Mouse (Mus musculus): ENCODE measurements around the gene Slc22a12. TPM values are rescaled to one million over a fixed set of nuclear protein-coding genes. Genes with fewer than 3 reads are reported as not detected.

The Slc22a12 gene
- polyA plus RNA-seq, 1 experiment from 2014 or later = not detected

DNA sequence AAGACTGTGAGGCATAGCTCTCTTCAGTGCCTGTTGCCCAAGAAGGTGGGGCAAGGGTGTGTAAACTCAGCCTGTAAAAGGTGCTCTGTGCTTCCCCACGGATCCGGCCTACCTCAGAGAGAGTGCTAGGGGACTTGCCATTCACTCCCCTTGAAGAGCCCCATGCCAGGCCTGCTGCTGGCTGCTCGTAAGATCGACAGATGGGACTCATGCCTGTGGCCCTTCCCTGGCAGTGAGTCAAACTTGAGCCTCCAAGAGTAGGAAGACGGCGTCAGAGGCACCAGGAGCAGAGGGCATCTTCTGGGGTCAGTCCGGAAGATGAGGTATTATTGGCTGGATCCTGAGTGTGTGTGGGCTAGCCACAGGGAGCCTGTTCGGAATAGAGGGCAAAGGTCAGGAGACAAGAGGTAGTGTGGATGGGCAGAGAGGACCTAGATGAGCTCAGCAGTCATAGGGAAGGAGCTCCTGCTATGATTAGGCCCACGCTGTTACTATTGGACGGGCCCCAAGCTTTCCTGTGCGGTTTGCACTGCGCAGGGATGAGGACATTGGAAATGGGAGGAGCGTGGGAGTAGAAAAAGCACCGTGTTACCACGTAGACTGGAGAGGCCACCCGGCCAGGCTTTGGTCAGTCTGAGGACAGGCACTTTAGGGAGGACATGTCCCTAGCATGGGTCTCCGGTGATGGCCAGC lies 14.8 kb downstream of the Slc22a12 start:
- H3K27ac ChIP-seq (replicated peaks) = no peak overlapping the region

DNA sequence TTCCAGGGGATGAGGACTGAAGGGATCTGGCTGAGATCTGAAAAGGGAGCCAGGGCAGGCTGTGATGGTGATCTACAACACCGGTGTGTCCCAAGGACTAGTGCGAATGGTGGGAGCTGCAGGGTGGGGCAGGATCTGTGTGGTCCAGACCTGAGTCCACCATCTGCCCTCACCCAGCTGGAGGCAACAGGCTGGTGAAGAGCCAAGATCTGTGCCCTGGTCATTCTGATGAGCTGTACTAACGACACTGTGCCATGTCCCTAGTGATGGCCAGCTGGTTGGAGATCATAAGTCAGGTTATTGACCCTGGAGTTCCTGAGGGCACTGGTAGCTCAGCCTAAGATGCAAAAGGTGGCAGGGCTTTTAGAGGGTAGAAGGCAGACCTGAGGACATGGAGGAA lies 15.4 kb downstream of the Slc22a12 start:
- ATAC-seq (replicated peaks) = no peak

More for the DNA sequence above, 14.8 kb downstream of the Slc22a12 start:
- Histone ChIP-seq H3K9me3 (no peaks in the 10 kb centered on the region), H3K27me3 (no peaks in the 10 kb centered on the region), H3K9ac (replicated peaks) (no peak overlapping the region), H3K4me2 (replicated peaks) (no peak overlapping the region), H3K4me3 (no peak overlapping the region), H3K4me1 (peaks cover 35% of the 10 kb centered on the region), H3K36me3 (peaks cover 25% of the 10 kb centered on the region)
- no peak for ATAC-seq (replicated peaks)
- 73% methylated on average over 17 of the region's 17 CpGs for WGBS

DNA sequence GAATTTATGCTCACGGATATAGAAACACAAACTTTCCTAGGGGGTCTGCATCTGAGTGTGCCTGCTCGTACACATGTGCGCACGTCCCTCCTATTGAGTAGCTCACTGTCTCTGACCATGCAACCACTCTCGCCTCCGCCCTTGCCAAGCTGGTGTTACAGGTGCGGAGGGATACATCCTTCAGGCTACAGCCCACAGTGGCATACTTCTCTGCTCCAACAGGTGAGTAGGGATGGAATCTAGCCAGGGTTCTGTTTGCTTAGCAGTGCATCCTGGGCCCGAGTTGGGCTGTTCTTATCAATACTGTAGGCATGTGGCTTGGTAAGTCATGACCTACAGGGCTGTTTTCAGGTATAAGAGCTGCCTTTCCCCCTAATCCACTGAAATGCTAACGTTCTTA lies 16.8 kb downstream of the Slc22a12 start:
- 94% methylated on average over 9 of the region's 9 CpGs for WGBS
- Histone ChIP-seq H3K4me1 (peaks cover 16% of the 10 kb centered on the region), H3K36me3 (peaks cover 37% of the 10 kb centered on the region), H3K27ac (replicated peaks) (no peak overlapping the region), H3K4me2 (replicated peaks) (no peak overlapping the region), H3K4me3 (no peak overlapping the region), H3K27me3 (no peaks in the 10 kb centered on the region), H3K9me3 (no peaks in the 10 kb centered on the region), H3K9ac (replicated peaks) (no peak overlapping the region)
- no peak for ATAC-seq (replicated peaks)

More for the DNA sequence above, 15.4 kb downstream of the Slc22a12 start:
- no peak overlapping the region for H3K4me3 ChIP-seq
- peaks cover 30% of the 10 kb centered on the region for H3K4me1 ChIP-seq
- H3K27me3 ChIP-seq = no peaks in the 10 kb centered on the region
- peaks cover 31% of the 10 kb centered on the region for H3K36me3 ChIP-seq
- 89% methylated on average over 3 of the region's 3 CpGs for WGBS
- H3K9me3 ChIP-seq = no peaks in the 10 kb centered on the region
- no peak overlapping the region for H3K4me2 ChIP-seq (replicated peaks)
- no peak overlapping the region for H3K27ac ChIP-seq (replicated peaks)
- H3K9ac ChIP-seq (replicated peaks) = no peak overlapping the region

DNA sequence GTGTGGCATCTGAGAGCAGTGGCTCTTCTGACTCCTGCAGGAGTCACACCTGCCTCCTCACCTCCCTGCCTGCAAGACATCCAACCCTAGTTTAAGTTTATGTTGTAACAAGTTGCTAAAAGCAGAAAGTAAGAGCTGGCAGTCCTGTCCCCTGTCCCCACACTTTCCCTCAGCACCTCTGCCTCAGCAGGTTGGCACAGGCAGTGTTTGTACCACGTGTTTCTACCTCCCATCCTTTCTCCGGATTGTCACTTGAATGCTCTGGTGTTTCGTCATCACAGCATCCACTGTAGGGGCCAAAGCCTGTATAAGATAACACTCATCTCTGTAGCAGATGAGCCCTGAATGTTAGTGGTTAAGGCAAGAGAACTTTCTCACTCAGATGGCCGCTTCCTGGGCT lies 17.8 kb downstream of the Slc22a12 start:
- Histone ChIP-seq H3K36me3 (peaks cover 39% of the 10 kb centered on the region), H3K27ac (replicated peaks) (no peak overlapping the region), H3K4me1 (peaks cover 10% of the 10 kb centered on the region), H3K9ac (replicated peaks) (no peak overlapping the region), H3K4me2 (replicated peaks) (no peak overlapping the region), H3K4me3 (no peak overlapping the region), H3K27me3 (no peaks in the 10 kb centered on the region), H3K9me3 (no peaks in the 10 kb centered on the region)
- no peak for ATAC-seq (replicated peaks)
- WGBS = 77% methylated on average over 4 of the region's 4 CpGs

DNA sequence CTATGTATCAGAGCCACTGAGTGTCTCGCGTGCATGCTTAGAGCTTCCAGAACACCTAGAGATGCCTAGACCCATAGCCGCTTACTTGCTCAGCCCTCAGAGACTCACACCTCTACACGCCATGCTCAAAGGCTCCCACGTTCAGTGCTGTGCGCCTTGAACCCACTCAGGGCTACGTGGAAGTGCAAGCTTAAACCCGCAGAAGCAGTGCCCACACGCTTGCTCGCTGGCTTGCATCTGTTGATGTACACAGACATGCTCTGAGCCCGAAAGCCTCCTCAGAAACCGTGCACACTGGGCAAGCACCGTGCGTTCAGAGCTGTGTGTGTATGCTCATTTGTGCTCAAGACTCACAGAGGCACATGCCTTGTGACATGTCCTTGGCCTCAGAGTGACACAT lies 20.5 kb downstream of the Slc22a12 start:
- no peak for ATAC-seq (replicated peaks)
- peaks cover 26% of the 10 kb centered on the region for H3K4me1 ChIP-seq
- H3K9me3 ChIP-seq = no peaks in the 10 kb centered on the region
- H3K36me3 ChIP-seq = peaks cover 49% of the 10 kb centered on the region
- 94% methylated on average over 14 of the region's 14 CpGs for WGBS
- no peak overlapping the region for H3K27ac ChIP-seq (replicated peaks)
- no peak overlapping the region for H3K4me2 ChIP-seq (replicated peaks)
- no peak overlapping the region for H3K4me3 ChIP-seq
- H3K27me3 ChIP-seq = no peaks in the 10 kb centered on the region
- no peak overlapping the region for H3K9ac ChIP-seq (replicated peaks)

DNA sequence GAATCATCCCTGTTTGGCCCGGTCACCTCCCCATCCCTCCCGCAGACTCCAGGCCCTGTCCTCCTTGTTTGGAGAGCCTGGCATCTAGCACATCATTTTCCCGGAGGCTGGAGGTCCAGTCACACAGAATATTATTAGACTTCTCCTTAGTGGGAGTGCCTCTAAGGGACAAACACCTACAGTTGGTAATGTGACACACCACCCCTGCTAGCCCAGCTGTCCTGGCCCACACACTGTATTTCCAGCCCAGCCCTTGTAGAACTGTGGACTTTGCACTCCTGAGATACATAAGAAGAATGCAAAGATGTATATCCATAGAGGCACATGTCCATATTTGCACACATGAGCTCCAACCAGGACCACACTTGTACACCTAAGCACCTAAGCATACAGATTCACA lies 21.2 kb downstream of the Slc22a12 start:
- Histone ChIP-seq H3K27ac (replicated peaks) (no peak overlapping the region), H3K9ac (replicated peaks) (no peak overlapping the region), H3K9me3 (no peaks in the 10 kb centered on the region), H3K4me1 (peaks cover 28% of the 10 kb centered on the region), H3K4me2 (replicated peaks) (no peak overlapping the region), H3K36me3 (peaks cover 49% of the 10 kb centered on the region), H3K27me3 (no peaks in the 10 kb centered on the region), H3K4me3 (no peak overlapping the region)
- ATAC-seq (replicated peaks) = no peak
- whole genome bisulfite sequencing = 95% methylated on average over 3 of the region's 3 CpGs

DNA sequence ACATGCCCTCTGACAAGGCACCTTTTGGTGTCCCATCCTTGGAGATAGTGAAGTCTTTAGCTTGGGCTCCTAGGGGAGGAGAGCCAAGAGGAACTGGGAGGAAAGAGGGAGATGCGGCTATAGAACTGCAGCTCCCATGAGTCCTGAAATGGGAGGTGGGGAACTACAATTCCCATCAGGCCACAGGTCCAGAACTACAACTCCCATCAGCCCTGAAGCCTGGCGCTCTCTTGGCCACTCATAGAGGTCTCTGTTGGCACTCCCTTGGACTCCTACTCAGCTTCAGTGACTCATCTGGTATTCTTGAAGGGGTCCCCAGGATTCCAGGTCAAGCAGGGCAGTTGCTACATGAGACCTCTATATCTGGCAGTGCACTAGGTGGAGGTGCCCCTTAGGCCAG lies 23.3 kb downstream of the Slc22a12 start:
- peak; percentile 9; the same call in 1 of the 2 replicates for ATAC-seq (replicated peaks)
- no peaks in the 10 kb centered on the region for H3K27me3 ChIP-seq
- peaks cover 50% of the 10 kb centered on the region for H3K36me3 ChIP-seq
- peaks cover 28% of the 10 kb centered on the region for H3K4me1 ChIP-seq
- no peak overlapping the region for H3K4me3 ChIP-seq
- H3K4me2 ChIP-seq (replicated peaks) = no peak overlapping the region
- H3K27ac ChIP-seq (replicated peaks) = peak overlapping the region; percentile 89
- H3K9ac ChIP-seq (replicated peaks) = no peak overlapping the region
- no peaks in the 10 kb centered on the region for H3K9me3 ChIP-seq
- WGBS = 49% methylated on average over 2 of the region's 2 CpGs

DNA sequence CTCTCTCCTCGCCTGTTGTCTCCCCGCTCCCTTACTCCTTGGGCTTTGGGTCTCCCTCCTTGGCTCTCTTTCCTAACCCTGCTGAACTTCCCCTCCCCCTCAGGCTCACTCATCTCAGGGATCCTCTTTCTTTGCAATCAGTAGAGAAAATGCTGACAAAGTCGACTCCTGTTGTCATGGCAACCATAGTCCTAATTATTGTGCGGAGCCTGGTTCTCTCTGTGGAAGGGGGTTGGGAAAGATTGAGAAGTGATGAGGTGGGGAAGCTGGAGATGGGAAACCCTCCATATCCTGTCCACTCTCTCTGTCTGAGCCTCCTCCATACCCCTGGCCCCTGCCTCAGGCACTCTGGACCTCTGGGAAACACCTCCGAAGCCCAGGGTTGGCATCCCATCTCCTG lies 24.2 kb downstream of the Slc22a12 start:
- H3K4me1 ChIP-seq = peaks cover 28% of the 10 kb centered on the region
- peaks cover 53% of the 10 kb centered on the region for H3K36me3 ChIP-seq
- H3K9ac ChIP-seq (replicated peaks) = peak overlapping the region; percentile 4; the same call in 1 of the 2 replicates
- H3K4me3 ChIP-seq = no peak overlapping the region
- peak; percentile 53 for ATAC-seq (replicated peaks)
- peak overlapping the region; percentile 89 for H3K27ac ChIP-seq (replicated peaks)
- H3K9me3 ChIP-seq = no peaks in the 10 kb centered on the region
- H3K27me3 ChIP-seq = no peaks in the 10 kb centered on the region
- WGBS = 16% methylated on average over 5 of the region's 5 CpGs
- peak overlapping the region; percentile 21 for H3K4me2 ChIP-seq (replicated peaks)

DNA sequence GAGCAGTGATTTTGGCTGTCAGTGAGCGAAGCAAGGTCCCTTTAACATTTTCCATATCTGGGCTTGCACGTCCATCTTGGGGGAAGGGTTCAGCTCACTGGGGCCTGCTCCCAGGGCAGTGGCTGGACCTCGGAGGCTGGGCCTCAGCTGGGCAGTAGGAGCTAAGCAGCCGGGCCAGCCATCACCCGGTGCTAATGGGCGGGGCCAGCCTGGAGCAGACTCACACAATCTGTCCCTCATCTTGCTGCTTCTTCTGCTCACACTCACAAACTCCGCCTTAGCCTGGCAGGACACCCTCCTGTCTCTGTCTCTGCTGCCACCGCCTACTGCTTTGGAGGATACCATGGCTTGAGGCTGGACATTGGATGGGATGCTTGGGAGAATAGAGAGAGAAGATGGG lies 26.7 kb downstream of the Slc22a12 start:
- 72% methylated on average over 8 of the region's 8 CpGs for WGBS

DNA sequence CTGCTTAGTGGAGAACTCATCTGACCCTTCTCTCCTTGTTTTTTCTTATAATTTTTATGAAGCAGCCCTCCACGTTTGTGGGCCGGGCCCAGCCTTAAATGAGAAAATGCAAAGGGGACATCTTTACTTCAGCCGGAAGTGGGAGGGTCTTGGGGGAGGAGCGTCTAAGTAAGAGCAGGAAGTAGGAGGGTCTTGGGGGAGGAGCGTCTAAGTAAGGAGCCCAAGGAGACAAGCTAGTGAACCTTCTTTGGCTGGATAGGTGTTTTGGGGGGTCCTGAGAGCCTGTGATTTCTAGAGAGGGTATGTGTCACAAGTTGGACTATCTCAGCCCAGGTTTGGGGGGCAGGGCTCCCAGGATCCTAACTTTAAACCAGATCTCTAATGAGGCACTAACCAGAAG lies 27.4 kb downstream of the Slc22a12 start:
- 74% methylated on average over 5 of the region's 5 CpGs for WGBS
- H3K4me2 ChIP-seq (replicated peaks) = no peak overlapping the region
- H3K27ac ChIP-seq (replicated peaks) = no peak overlapping the region
- no peak overlapping the region for H3K4me3 ChIP-seq
- no peak for ATAC-seq (replicated peaks)
- no peaks in the 10 kb centered on the region for H3K9me3 ChIP-seq
- no peak overlapping the region for H3K9ac ChIP-seq (replicated peaks)
- no peaks in the 10 kb centered on the region for H3K27me3 ChIP-seq
- peaks cover 32% of the 10 kb centered on the region for H3K4me1 ChIP-seq
- peaks cover 33% of the 10 kb centered on the region for H3K36me3 ChIP-seq

More for the DNA sequence above, 26.7 kb downstream of the Slc22a12 start:
- no peaks in the 10 kb centered on the region for H3K27me3 ChIP-seq
- H3K36me3 ChIP-seq = peaks cover 37% of the 10 kb centered on the region
- H3K9ac ChIP-seq (replicated peaks) = no peak overlapping the region
- no peak for ATAC-seq (replicated peaks)
- H3K4me3 ChIP-seq = no peak overlapping the region
- no peaks in the 10 kb centered on the region for H3K9me3 ChIP-seq
- no peak overlapping the region for H3K27ac ChIP-seq (replicated peaks)
- no peak overlapping the region for H3K4me2 ChIP-seq (replicated peaks)
- peaks cover 32% of the 10 kb centered on the region for H3K4me1 ChIP-seq

DNA sequence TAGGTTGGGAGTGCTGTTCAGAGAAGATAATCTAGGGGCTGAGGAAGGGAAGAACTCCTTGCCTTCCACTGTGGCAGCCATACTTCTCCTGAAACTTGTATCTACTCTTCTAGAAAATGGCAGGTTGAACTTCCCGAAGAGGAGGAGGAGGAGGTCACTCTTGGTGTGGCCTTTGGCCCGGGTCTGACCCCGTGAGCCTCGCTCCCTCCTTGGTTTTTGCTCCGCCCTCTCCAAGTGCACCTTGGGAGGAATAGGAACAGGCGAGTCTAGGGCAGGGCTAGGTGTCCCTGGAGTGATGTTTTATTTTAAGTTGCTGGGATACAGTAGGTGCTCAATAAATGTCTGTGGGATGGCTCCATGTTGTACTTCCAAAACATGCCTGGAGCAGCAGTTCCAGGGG lies 27.9 kb downstream of the Slc22a12 start:
- H3K4me3 ChIP-seq = no peak overlapping the region
- peaks cover 34% of the 10 kb centered on the region for H3K36me3 ChIP-seq
- H3K9me3 ChIP-seq = no peaks in the 10 kb centered on the region
- no peak overlapping the region for H3K4me2 ChIP-seq (replicated peaks)
- H3K27ac ChIP-seq (replicated peaks) = no peak overlapping the region
- H3K4me1 ChIP-seq = peaks cover 31% of the 10 kb centered on the region
- H3K27me3 ChIP-seq = no peaks in the 10 kb centered on the region
- no peak for ATAC-seq (replicated peaks)
- H3K9ac ChIP-seq (replicated peaks) = no peak overlapping the region
- WGBS = 84% methylated on average over 6 of the region's 6 CpGs

DNA sequence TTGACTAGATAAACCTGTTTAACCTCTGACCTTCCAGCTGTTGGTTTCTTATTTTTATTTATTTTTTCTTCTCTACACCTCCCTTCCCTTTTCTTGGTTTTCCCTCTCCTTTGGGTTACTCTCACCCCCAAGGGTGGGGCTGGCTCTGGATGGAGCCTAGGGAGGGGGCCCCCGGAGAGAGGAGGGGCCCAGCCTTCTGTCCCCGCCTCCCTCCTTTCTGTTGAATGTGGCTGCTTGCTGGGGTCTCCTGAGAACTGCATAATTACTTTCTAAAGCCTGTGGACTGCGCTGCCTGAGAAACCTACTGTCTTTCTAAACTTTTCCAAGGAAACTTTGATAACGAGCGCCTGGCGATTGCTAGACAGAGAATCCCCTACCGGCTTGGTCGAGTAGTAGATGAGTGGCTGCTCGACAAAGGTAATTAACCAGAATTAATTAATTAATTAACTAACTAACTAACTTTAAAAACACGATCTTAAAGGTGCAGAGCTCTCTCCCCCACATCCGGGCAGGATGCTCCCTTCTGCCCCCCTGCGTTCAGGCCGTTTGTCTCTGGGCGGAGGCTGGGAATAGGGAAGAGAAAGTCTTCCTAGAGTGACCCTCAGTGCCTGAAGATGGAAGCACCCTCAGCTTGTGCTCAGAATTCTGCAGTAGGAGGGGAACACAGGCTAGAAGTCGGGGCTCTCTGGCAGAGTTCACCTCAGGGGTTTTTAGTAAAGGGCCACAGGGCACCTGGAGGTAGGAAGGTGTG lies 29.3 kb downstream of the Slc22a12 start:
- no peak for ATAC-seq (replicated peaks)
- Histone ChIP-seq H3K27ac (replicated peaks) (no peak overlapping the region), H3K4me1 (peaks cover 18% of the 10 kb centered on the region), H3K36me3 (peaks cover 34% of the 10 kb centered on the region), H3K27me3 (no peaks in the 10 kb centered on the region), H3K4me2 (replicated peaks) (no peak overlapping the region), H3K4me3 (no peak overlapping the region), H3K9me3 (no peaks in the 10 kb centered on the region), H3K9ac (replicated peaks) (no peak overlapping the region)
- 7% methylated on average over 15 of the region's 15 CpGs for WGBS

Measured in forebrain, embryonic 15.5 days (tissue).